Mouse (Mus musculus) embryonic fibroblast, embryonic 13.5 days (primary cell): ENCODE data around the gene Gramd1b.

Experiments used
- CTCF ChIP-seq: IDR thresholded peaks from 2 replicates; pipeline ENCODE4 v1.5.1; 2011; ENCODE audit warnings: mild to moderate bottlenecking, control low read depth, low read length, moderate library complexity, borderline replicate concordance; ENCODE audit not compliant: insufficient read depth
- POLR2A ChIP-seq: IDR thresholded peaks from 2 replicates; pipeline ENCODE4 v1.6.1; 2011; ENCODE audit warnings: low read depth, mild to moderate bottlenecking, control low read depth, low read length, moderate library complexity

- TF ChIP-seq POLR2A (no peak), CTCF (no peak)
These were observed 45.9 kb upstream of the Gramd1b start for GRCm38 (mm10) chr9:40577132-40577531.
